Mouse (Mus musculus): ENCODE measurements around the gene Vmn1r206.
"Not testable (repeated sequence)": the region's sequence is repeated elsewhere in the genome, so short reads cannot be mapped to it uniquely, and the experiment has no call there.

- not testable (repeated sequence) for TF ChIP-seq GATA1 (IDR thresholded peaks at IDR 0.05; ENCODE audit: borderline replicate concordance, low read length); FLI1 (IDR thresholded peaks at IDR 0.05; ENCODE audit: low read length)
Measured at GRCm38 (mm10) chr13:22624151-22624550, at the start of gene Vmn1r206.

Measured in megakaryocyte, embryonic 14.5 days (primary cell).